Mouse (Mus musculus) neural tube, embryonic 15.5 days (tissue): ENCODE data around the gene Armc9. TPM values are rescaled to one million over a fixed set of nuclear protein-coding genes. Genes with fewer than 3 reads are reported as not detected.

Source experiments
- ATAC-seq: fragments of 200-750 bp; cut with Nextera tagmentation; 2 replicates; pipeline ENCODE4 v1.8.0; 2017; ENCODE audit warnings: mild to moderate bottlenecking, moderate TSS enrichment, moderate library complexity; ENCODE audit not compliant: low FRiP score
- H3K27ac ChIP-seq: fragments of 300-500 bp; sonication (generic); replicated peaks from 2 replicates; pipeline ENCODE4 v1.5.1; 2015; ENCODE audit warnings: mild to moderate bottlenecking, inconsistent platforms
- H3K27me3 ChIP-seq: fragments of 300-500 bp; sonication (generic); replicated peaks from 2 replicates; pipeline ENCODE4 v1.6.1; 2015; ENCODE audit warnings: inconsistent platforms
- H3K36me3 ChIP-seq: fragments of 300-500 bp; sonication (generic); 2 replicates; pipeline ENCODE4 v1.6.1; 2015; ENCODE audit warnings: inconsistent platforms
- H3K4me1 ChIP-seq: fragments of 300-500 bp; sonication (generic); 2 replicates; pipeline ENCODE4 v1.6.1; 2015; ENCODE audit warnings: inconsistent platforms
- H3K4me2 ChIP-seq: fragments of 300-500 bp; sonication (generic); 2 replicates; pipeline ENCODE4 v1.6.1; 2015; ENCODE audit warnings: inconsistent platforms, mild to moderate bottlenecking, moderate library complexity
- H3K4me3 ChIP-seq: fragments of 300-500 bp; sonication (generic); replicated peaks from 2 replicates; pipeline ENCODE4 v1.5.1; 2015; ENCODE audit warnings: mild to moderate bottlenecking, inconsistent platforms
- H3K9ac ChIP-seq: fragments of 300-500 bp; sonication (generic); replicated peaks from 2 replicates; pipeline ENCODE4 v1.6.1; 2015; ENCODE audit warnings: mild to moderate bottlenecking, inconsistent platforms
- H3K9me3 ChIP-seq: fragments of 300-500 bp; sonication (generic); replicated peaks from 2 replicates; pipeline ENCODE4 v1.6.1; 2016; ENCODE audit warnings: inconsistent platforms
- WGBS: fragments of 180-500 bp; shearing (Covaris S2); methylation state at CpG from one replicate; pipeline ENCODE4 v1.1.7; 2015; ENCODE audit warnings: mixed read lengths; 5-methylcytosine and 5-hydroxymethylcytosine counted together
- polyA plus RNA-seq: library from polyadenylated mRNA; unstranded; fragments of >200 nt; fragmentation: Nextera tagmentation; extraction: Ambion mirVana; gene quantifications from 2 replicates; pipeline ENCODE4 v1.2.1, GENCODE M21; 2015

The Armc9 gene
- polyA plus RNA-seq, 1 experiment from 2014 or later: 35.5 TPM

GRCm38 (mm10) chr1:86257228-86257627 is 102.6 kb downstream of the Armc9 start:
- H3K27ac ChIP-seq: no peak overlapping the region
- H3K4me1 ChIP-seq: no peaks in the 10 kb centered on the region
- H3K4me2 ChIP-seq: no peak overlapping the region
- no peak for ATAC-seq
- H3K4me3 ChIP-seq: no peak overlapping the region
- H3K27me3 ChIP-seq: no peaks in the 10 kb centered on the region
- H3K9ac ChIP-seq: no peak overlapping the region
- WGBS: 92% methylated on average over 8 of the region's 8 CpGs
- no peaks in the 10 kb centered on the region for H3K9me3 ChIP-seq
- H3K36me3 ChIP-seq: peaks cover 20% of the 10 kb centered on the region

- H3K9ac ChIP-seq: no peak overlapping the region
- no peak for ATAC-seq
- H3K4me2 ChIP-seq: no peak overlapping the region
- H3K4me1 ChIP-seq: no peaks in the 10 kb centered on the region
- H3K27ac ChIP-seq: no peak overlapping the region
- 86% methylated on average over 7 of the region's 7 CpGs for WGBS
- peaks cover 17% of the 10 kb centered on the region for H3K36me3 ChIP-seq
- H3K4me3 ChIP-seq: no peak overlapping the region
- H3K27me3 ChIP-seq: no peaks in the 10 kb centered on the region
- no peaks in the 10 kb centered on the region for H3K9me3 ChIP-seq
Observed at GRCm38 (mm10) chr1:86258171-86258824, 103.7 kb downstream of the Armc9 start.

- H3K4me2 ChIP-seq: no peak overlapping the region
- no peaks in the 10 kb centered on the region for H3K27me3 ChIP-seq
- no peaks in the 10 kb centered on the region for H3K4me1 ChIP-seq
- H3K27ac ChIP-seq: no peak overlapping the region
- no peaks in the 10 kb centered on the region for H3K9me3 ChIP-seq
- ATAC-seq: no peak
- WGBS: 51% methylated on average over 7 of the region's 7 CpGs
- no peaks in the 10 kb centered on the region for H3K36me3 ChIP-seq
- no peak overlapping the region for H3K9ac ChIP-seq
- H3K4me3 ChIP-seq: no peak overlapping the region
Observed at GRCm38 (mm10) chr1:86263564-86264339, 109.2 kb downstream of the Armc9 start.

GRCm38 (mm10) chr1:86265060-86265459 is 110.5 kb downstream of the Armc9 start:
- H3K27me3 ChIP-seq: no peaks in the 10 kb centered on the region
- no peak overlapping the region for H3K4me3 ChIP-seq
- H3K36me3 ChIP-seq: no peaks in the 10 kb centered on the region
- no peak overlapping the region for H3K9ac ChIP-seq
- H3K4me1 ChIP-seq: no peaks in the 10 kb centered on the region
- no peak for ATAC-seq
- no peak overlapping the region for H3K27ac ChIP-seq
- no peaks in the 10 kb centered on the region for H3K9me3 ChIP-seq
- 71% methylated on average over 3 of the region's 3 CpGs for WGBS
- H3K4me2 ChIP-seq: no peak overlapping the region

- 89% methylated on average over 9 of the region's 9 CpGs for WGBS
Observed at GRCm38 (mm10) chr1:86268492-86269189, 114.1 kb downstream of the Armc9 start.

GRCm38 (mm10) chr1:86269190-86269508 is 114.6 kb downstream of the Armc9 start:
- Histone ChIP-seq H3K27me3 (no peaks in the 10 kb centered on the region), H3K4me1 (no peaks in the 10 kb centered on the region), H3K9me3 (no peaks in the 10 kb centered on the region), H3K9ac (no peak overlapping the region), H3K27ac (no peak overlapping the region), H3K4me2 (no peak overlapping the region), H3K4me3 (no peak overlapping the region), H3K36me3 (no peaks in the 10 kb centered on the region)
- WGBS: 70% methylated on average over 4 of the region's 4 CpGs
- no peak for ATAC-seq

More at GRCm38 (mm10) chr1:86268492-86269189, 114.1 kb downstream of the Armc9 start:
- H3K4me1 ChIP-seq: no peaks in the 10 kb centered on the region
- no peak overlapping the region for H3K9ac ChIP-seq
- H3K36me3 ChIP-seq: no peaks in the 10 kb centered on the region
- H3K4me2 ChIP-seq: no peak overlapping the region
- no peak overlapping the region for H3K4me3 ChIP-seq
- H3K27me3 ChIP-seq: no peaks in the 10 kb centered on the region
- ATAC-seq: no peak
- no peaks in the 10 kb centered on the region for H3K9me3 ChIP-seq
- H3K27ac ChIP-seq: no peak overlapping the region

GRCm38 (mm10) chr1:86271707-86272106 is 117.1 kb downstream of the Armc9 start:
- Histone ChIP-seq H3K4me1 (no peaks in the 10 kb centered on the region), H3K9me3 (no peaks in the 10 kb centered on the region), H3K4me2 (no peak overlapping the region), H3K36me3 (no peaks in the 10 kb centered on the region; the same call in 1 of the 2 replicates), H3K9ac (no peak overlapping the region), H3K4me3 (no peak overlapping the region), H3K27ac (no peak overlapping the region), H3K27me3 (no peaks in the 10 kb centered on the region)
- ATAC-seq: no peak
- 90% methylated on average over 6 of the region's 6 CpGs for WGBS

- Histone ChIP-seq H3K9ac (no peak overlapping the region), H3K27me3 (no peaks in the 10 kb centered on the region), H3K36me3 (no peaks in the 10 kb centered on the region; the same call in 1 of the 2 replicates), H3K4me3 (no peak overlapping the region), H3K9me3 (no peaks in the 10 kb centered on the region), H3K4me2 (no peak overlapping the region), H3K27ac (no peak overlapping the region), H3K4me1 (no peaks in the 10 kb centered on the region)
- 90% methylated on average over 5 of the region's 5 CpGs for WGBS
- ATAC-seq: no peak
Observed at GRCm38 (mm10) chr1:86277055-86277454, 122.5 kb downstream of the Armc9 start.

GRCm38 (mm10) chr1:86281781-86282536 is 127.4 kb downstream of the Armc9 start:
- Histone ChIP-seq H3K36me3 (no peaks in the 10 kb centered on the region), H3K9me3 (no peaks in the 10 kb centered on the region), H3K4me2 (no peak overlapping the region), H3K9ac (no peak overlapping the region), H3K27me3 (no peaks in the 10 kb centered on the region), H3K27ac (no peak overlapping the region), H3K4me3 (no peak overlapping the region), H3K4me1 (no peaks in the 10 kb centered on the region)
- no peak for ATAC-seq
- WGBS: 92% methylated on average over 11 of the region's 11 CpGs

GRCm38 (mm10) chr1:86284101-86284500 is 129.5 kb downstream of the Armc9 start:
- Histone ChIP-seq H3K9ac (no peak overlapping the region), H3K4me3 (no peak overlapping the region), H3K4me1 (no peaks in the 10 kb centered on the region), H3K27ac (no peak overlapping the region), H3K36me3 (no peaks in the 10 kb centered on the region), H3K27me3 (no peaks in the 10 kb centered on the region), H3K9me3 (no peaks in the 10 kb centered on the region), H3K4me2 (no peak overlapping the region)
- WGBS: 96% methylated on average over 5 of the region's 5 CpGs
- no peak for ATAC-seq

- Histone ChIP-seq H3K36me3 (no peaks in the 10 kb centered on the region), H3K9me3 (no peaks in the 10 kb centered on the region), H3K4me3 (no peak overlapping the region), H3K27ac (no peak overlapping the region), H3K27me3 (no peaks in the 10 kb centered on the region), H3K4me1 (no peaks in the 10 kb centered on the region), H3K9ac (no peak overlapping the region), H3K4me2 (no peak overlapping the region)
- ATAC-seq: no peak
- 89% methylated on average over 6 of the region's 6 CpGs for WGBS
Observed at GRCm38 (mm10) chr1:86285295-86285694, 130.7 kb downstream of the Armc9 start.
